30 mouse cellular contexts compared by ENCODE assay signal in genomic region chr19:24118775-24119174, GRCm38 (mm10).
DNase-seq lines count a peak whose midpoint lies in the region; ATAC-seq and TF ChIP-seq lines count a peak whose summit lies in the region.
"Had no signal": no experiment of that assay in that cellular context is flagged by ENCODE, and none has a peak within 500 bp of the region (broad histone marks: within the 10 kb centered on the region; RNA-seq: fewer than 3 reads in every experiment).

No protein-coding gene starts in this region.

- H3K9ac ChIP-seq in heart, embryonic 12.5 days: 0 out of 2 replicates have a peak overlapping the region, but pooled peaks have one; percentile 24
- no peak overlapping the region for H3K9ac ChIP-seq in heart, postnatal 0 days (replicated peaks; ENCODE audit: low read depth, low read length)
- H3K9ac ChIP-seq: embryonic facial prominence, embryonic 12.5 days; hindbrain, embryonic 13.5 days; liver, embryonic 12.5 days; liver, postnatal 0 days; neural tube, embryonic 12.5 days had no signal

- no peak overlapping the region for H3K4me2 ChIP-seq in heart, embryonic 12.5 days
- H3K4me2 ChIP-seq in heart, postnatal 0 days (ENCODE audit: low read depth, low read length): no peak overlapping the region
- H3K4me2 ChIP-seq: embryonic facial prominence, embryonic 12.5 days; hindbrain, embryonic 13.5 days; liver, embryonic 12.5 days; midbrain, embryonic 11.5 days; neural tube, embryonic 12.5 days had no signal

- H3K27ac ChIP-seq in heart, embryonic 12.5 days (ENCODE audit: poor library complexity, severe bottlenecking): peak overlapping the region; percentile 76
- H3K27ac ChIP-seq in heart, postnatal 0 days (ENCODE audit: low read depth): peak overlapping the region; percentile 13
- H3K27ac ChIP-seq: embryonic facial prominence, embryonic 12.5 days; hindbrain, embryonic 13.5 days; kidney, postnatal 0 days; liver, embryonic 12.5 days; neural tube, embryonic 12.5 days had no signal

- H3K4me3 ChIP-seq in heart, embryonic 12.5 days: no peak overlapping the region
- H3K4me3 ChIP-seq in heart, postnatal 0 days (ENCODE audit: low read depth, low read length): no peak overlapping the region
- H3K4me3 ChIP-seq: embryonic facial prominence, embryonic 12.5 days; hindbrain, embryonic 13.5 days; liver, embryonic 12.5 days; myocyte; neural tube, embryonic 12.5 days had no signal

- ATAC-seq in heart, embryonic 12.5 days (ENCODE audit: insufficient number of reproducible peaks, low FRiP score): no peak
- peak; percentile 66 for ATAC-seq in heart, postnatal 0 days (ENCODE audit: insufficient read depth, low read depth)
- ATAC-seq: CD4-positive, CD25-positive, alpha-beta regulatory T cell, adult 4 months; forebrain, embryonic 14.5 days; intestine, embryonic 16.5 days; liver, embryonic 12.5 days; liver, postnatal 0 days had no signal

- DNase-seq in adrenal gland, postnatal 36 days: peak; percentile 22 to 26
- no peak for DNase-seq in adrenal gland, postnatal 14 days
- DNase-seq in heart, postnatal 25 days (ENCODE audit: low spot score): no peak
- DNase-seq in heart, postnatal 0 days (ENCODE audit: low spot score): peak; percentile 22
- DNase-seq in heart, adult 8-10 months (ENCODE audit: low spot score): no peak
- peak; percentile 26 for DNase-seq in skeletal muscle tissue, adult 2 months (ENCODE audit: low read depth, low spot score)
- DNase-seq: cerebellum, adult 8-10 months; cerebellum, postnatal 25 days; gastrocnemius, postnatal 36 days; kidney, adult 8-10 months; kidney, postnatal 4 days; layer of hippocampus, postnatal 36 days; left cerebral cortex, postnatal 4 days; liver, postnatal 0 days; lung, postnatal 36 days; right cerebral cortex, postnatal 25 days; spleen, adult 18-20 months; thymus, adult 2 months; thymus, postnatal 36 days had no signal

- TF ChIP-seq EP300 in heart, postnatal 0 days (IDR thresholded peaks at IDR 0.05; ENCODE audit: low read depth): no peak

- peaks cover 14% of the 10 kb centered on the region for H3K4me1 ChIP-seq in heart, embryonic 12.5 days (replicated peaks)
- H3K4me1 ChIP-seq in heart, postnatal 0 days (ENCODE audit: control insufficient read depth, insufficient read depth): peaks cover 10% of the 10 kb centered on the region; the same call in 1 of the 2 replicates
- H3K4me1 ChIP-seq: embryonic facial prominence, embryonic 12.5 days; hindbrain, embryonic 13.5 days; liver, embryonic 12.5 days; neural tube, embryonic 12.5 days had no signal

- 44% methylated on average over 9 of the region's 9 CpGs for WGBS in heart, embryonic 12.5 days
- 39% methylated on average over 9 of the region's 9 CpGs for WGBS in heart, postnatal 0 days

- H3K9me3 ChIP-seq in heart, embryonic 12.5 days (replicated peaks): no peaks in the 10 kb centered on the region
- no peaks in the 10 kb centered on the region for H3K9me3 ChIP-seq in heart, postnatal 0 days (replicated peaks; ENCODE audit: control insufficient read depth, low read length)
- H3K9me3 ChIP-seq: embryonic facial prominence, embryonic 12.5 days; hindbrain, embryonic 13.5 days; liver, embryonic 12.5 days; neural tube, embryonic 12.5 days had no signal

- intact Hi-C loops in heart, postnatal 25 days (cut with DNase I): no loop called here

- TF ChIP-seq CTCF in heart, postnatal 0 days (IDR thresholded peaks at IDR 0.05; ENCODE audit: low read depth): no peak

- H3K36me3 ChIP-seq in heart, embryonic 12.5 days: peaks cover 64% of the 10 kb centered on the region
- H3K36me3 ChIP-seq in heart, postnatal 0 days (replicated peaks; ENCODE audit: control insufficient read depth, insufficient read depth, low read length): peaks cover 64% of the 10 kb centered on the region

- H3K27me3 ChIP-seq in heart, embryonic 12.5 days (replicated peaks): no peaks in the 10 kb centered on the region
- H3K27me3 ChIP-seq in heart, postnatal 0 days (ENCODE audit: control insufficient read depth, insufficient read depth, low read length): no peaks in the 10 kb centered on the region
- H3K27me3 ChIP-seq: embryonic facial prominence, embryonic 12.5 days; hindbrain, embryonic 13.5 days; liver, embryonic 12.5 days; neural tube, embryonic 12.5 days had no signal

Comparison
In these comparisons a context has a peak if more than half of its experiments do, and no peak if none do; other contexts are left out.
1. DNase-seq: peak in adrenal gland, postnatal 36 days (2 of 2), heart, postnatal 0 days (single experiment) and skeletal muscle tissue, adult 2 months (single experiment); none in adrenal gland, postnatal 14 days (single experiment), heart, postnatal 25 days (single experiment) and heart, adult 8-10 months (single experiment).